Mouse (Mus musculus): ENCODE measurements around the gene Cux1.
A peak's percentile ranks its signal among the peaks of the same experiment; 100 is the strongest.
"Not testable (repeated sequence)": the region's sequence is repeated elsewhere in the genome, so short reads cannot be mapped to it uniquely, and the experiment has no call there.

Cux1 gene

DNA sequence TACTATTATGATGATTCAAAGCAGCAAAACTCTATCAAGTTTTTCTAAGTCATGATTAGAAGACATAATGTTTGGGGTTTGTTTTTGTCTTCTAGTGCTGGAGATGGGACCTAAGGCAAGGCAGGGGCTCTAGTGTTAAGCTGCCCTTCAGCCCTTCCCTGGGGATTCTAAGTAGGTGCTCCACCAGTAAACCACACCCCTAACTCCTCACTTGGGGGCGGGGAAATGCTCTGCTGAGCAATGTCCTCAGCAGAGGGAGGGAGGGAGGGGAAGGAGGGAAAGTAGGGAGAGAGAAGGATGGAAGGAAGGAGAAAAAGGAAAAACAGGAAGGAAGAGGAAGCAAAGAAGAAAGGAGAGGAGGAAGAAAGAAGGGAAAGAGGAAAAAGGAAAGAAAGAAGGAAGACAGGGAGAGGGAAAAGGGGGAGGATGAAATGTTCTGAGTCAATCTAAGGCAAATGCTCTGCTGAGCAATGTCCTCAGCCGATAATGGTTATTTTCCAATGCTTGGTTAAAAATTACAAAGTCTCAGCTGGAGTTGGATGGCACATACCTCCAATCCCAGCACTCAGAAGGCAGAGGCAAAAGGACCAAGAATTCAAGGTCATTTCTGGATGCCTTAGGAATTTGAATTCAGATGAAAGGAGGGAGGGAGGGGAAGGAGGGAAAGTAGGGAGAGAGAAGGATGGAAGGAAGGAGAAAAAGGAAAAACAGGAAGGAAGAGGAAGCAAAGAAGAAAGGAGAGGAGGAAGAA, 96.1 kb downstream of the Cux1 start:
- not testable (repeated sequence) for DNase-seq (ENCODE audit: low read depth)

DNA sequence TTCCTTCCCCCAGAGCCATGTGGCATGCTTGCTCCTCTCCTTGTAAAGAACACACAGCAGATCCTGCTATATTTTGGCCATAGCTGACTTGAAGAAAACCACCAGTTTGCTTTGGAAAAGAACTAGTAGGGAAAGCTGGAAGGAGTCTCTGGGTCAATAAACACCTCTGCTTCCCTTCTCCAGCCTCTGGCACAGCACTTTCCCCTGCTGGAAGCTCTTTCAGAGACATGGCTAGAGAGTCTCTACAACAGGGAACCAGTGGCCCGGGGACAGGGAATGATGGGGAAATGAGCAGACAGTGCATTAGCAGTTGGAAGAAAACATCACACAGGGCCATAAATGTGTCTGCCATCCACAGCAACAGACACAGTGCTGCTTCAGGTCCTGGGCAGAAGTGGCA, 98.0 kb downstream of the Cux1 start:
- no peak for DNase-seq (ENCODE audit: low read depth)

DNA sequence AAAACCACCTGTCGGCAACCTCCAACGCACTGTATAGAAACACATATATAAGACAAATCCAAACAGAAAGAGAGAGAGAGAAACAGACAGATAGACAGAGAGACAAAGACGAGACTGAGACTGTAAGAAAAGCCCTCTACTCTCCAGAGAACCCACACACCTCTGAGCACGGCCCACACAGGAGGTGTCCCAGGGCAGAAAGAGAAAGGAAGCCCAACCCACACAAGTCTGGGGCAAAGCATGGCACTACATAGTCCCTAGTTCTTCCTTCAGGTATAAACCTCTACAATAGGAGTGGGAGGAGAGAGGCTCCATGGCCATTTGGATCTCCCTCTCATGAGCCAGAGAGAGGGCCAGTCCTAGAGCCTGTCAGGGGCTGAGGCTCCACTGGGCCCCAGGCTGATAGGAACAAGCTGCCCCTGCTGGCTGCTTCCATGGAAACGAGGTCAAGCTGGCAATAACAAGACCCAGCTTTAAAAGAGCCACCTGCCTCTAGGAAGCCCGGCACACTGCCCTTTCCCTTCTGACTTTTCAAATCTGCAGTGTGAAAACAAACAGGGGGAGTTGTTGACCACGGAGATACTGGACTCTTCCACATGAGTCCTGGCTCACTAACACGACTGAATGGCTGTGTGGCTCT, 99.8 kb downstream of the Cux1 start:
- DNase-seq (ENCODE audit: low read depth), result no peak

DNA sequence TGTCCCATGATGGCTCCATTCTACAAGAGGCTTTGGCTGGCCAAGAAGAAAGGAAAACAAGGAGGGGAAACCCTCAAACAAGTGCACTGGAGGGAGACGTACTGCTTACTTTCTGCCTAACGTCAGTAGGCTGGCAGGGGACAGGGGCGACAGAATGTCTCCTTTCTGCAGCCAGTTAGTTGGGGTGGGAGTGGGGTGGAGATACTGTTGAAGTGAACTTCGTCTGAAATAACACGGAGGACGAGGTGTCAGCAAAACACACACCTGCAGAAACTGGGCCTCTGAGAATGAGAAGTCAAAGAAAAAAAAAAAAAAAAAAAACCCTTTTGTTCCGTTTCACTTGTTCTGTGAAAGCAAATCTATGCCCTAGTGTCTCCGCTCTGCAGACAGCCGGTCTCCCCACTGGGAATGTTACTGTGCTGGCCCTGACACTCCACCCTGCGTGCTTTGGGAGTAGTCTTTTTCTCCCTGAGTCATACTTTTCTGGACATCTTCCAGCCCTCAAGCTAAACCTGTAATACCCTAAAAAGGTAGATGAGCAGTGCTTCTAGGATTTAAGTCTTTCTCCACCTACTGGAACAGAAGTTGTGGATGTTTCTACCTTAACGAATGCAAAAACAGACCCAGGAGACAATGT, 101.4 kb downstream of the Cux1 start:
- no peak for DNase-seq (ENCODE audit: low read depth)

DNA sequence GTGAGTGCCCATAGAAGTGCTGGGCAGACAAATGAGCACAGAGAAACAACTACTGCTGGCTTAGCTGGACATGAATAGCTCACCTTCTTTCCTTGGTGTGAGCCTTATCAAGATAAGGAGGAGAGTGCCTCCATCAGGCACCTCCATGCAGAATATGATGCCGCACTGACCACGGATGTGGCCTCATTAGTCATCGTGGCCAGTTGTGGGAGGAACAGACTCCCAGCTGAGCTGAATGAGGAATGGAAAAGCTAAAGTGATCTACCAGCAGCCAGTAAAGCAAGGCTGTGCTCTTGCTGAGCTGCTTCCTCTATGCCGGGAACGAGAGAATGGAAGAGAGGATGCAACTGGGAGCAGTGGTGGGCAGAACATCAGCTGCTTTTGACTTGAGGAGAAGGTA, 101.9 kb downstream of the Cux1 start:
- DNase-seq (ENCODE audit: low read depth), result no peak

DNA sequence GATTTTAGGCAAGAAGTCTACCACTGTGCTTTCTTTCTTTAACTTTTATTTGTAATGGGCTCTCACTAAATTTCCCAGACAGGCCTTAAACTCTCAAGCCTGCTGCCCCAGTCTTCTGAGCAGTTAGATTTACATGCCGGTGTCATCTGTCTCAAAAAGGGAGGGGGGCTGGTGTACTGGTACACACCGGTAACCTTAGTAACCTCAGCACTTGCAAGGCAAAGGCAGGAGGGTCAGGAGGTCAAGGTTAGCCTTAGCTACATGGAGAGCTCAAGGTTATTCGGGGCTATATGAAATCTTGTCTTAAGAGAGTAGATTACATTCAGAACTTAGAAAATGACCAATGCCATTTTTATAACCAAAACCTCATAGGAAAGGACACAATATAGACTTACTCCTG, 102.4 kb downstream of the Cux1 start:
- DNase-seq (ENCODE audit: low read depth), result no peak

DNA sequence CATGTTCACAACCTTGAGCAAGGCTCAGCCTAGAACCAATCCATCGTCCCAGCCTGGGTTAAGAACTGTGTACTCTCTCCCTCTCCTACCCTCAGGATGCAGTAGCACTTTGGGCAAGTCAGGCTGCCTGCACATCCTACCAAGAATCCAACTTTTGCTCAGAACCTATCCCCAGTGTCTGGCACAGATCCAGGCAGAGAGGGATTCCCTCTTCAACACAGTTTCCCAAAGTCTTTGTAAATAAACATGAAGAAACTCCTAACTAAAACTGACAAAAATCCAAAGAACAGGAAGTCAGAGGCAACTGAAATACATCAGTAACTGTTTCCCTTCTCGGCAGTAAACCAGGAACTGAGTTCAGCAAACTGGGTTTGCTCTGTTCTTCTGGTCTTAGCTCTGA, 103.2 kb downstream of the Cux1 start:
- no peak for DNase-seq (ENCODE audit: low read depth)

DNA sequence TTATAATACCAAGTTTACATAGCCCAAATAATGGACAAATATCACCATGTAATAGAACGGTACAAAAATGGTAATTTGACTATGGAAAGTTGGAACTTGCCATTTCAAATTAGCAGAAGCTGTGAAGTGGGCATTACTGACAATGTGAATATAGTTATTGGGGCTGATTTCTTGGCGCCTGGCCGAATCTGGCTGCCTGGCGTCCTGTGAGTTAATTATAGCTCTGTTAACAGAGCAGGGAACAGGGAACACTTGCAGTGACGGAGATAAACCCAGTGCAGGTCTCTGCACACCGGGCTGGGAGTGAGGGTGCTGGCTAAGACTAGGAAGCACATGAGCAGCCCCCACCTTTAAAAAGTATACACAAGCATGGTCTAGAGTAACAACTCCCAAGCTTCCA, 104.7 kb downstream of the Cux1 start:
- DNase-seq (ENCODE audit: low read depth), result no peak

DNA sequence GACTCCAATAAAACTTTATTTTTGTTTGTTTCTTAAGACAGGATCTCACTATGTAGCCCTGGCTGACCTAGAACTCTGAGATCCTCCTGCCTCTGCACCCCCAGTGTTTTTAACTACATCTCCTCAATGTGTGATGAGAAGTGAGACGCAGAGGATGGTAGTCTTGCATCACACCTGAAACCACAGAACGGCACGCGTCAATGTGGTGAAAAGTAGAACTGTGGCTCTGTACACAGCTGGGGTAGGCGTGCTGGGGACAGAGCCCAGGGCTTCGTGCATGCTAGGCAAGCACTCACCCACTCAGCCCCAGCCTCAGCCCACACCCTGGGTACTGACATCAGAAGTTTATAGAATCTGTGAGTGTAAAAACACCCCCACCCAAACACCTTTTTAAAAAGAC, 107.4 kb downstream of the Cux1 start:
- DNase-seq (ENCODE audit: low read depth), result no peak

DNA sequence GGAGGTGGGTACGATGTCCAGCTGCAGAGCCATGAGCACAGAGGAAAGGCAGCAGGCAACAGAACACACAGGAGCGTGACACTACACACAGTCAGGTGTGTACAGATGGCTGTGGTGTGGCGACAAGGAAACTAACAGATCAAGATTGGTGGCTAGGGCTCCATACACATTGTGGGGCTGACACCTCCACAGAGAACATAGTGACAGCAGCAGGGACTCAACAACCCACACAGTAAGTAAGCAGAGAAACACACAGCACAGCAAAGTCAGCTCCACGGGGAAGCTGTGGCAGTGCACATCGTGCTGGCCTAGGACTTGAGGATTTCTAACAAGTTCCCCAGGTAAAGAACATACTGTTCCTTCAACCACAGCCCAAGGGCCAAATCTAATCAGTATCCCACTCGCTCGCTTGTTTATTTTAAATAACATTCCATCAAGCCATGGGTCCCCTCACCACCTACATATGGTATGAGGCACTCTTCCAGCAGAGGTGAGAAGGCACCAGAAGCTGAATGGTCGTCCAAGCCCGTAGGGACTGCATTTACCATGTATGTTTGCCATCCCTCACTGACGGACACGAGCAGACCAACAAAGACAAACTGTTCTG, 108.3 kb downstream of the Cux1 start:
- DNase-seq (ENCODE audit: low read depth), result no peak

DNA sequence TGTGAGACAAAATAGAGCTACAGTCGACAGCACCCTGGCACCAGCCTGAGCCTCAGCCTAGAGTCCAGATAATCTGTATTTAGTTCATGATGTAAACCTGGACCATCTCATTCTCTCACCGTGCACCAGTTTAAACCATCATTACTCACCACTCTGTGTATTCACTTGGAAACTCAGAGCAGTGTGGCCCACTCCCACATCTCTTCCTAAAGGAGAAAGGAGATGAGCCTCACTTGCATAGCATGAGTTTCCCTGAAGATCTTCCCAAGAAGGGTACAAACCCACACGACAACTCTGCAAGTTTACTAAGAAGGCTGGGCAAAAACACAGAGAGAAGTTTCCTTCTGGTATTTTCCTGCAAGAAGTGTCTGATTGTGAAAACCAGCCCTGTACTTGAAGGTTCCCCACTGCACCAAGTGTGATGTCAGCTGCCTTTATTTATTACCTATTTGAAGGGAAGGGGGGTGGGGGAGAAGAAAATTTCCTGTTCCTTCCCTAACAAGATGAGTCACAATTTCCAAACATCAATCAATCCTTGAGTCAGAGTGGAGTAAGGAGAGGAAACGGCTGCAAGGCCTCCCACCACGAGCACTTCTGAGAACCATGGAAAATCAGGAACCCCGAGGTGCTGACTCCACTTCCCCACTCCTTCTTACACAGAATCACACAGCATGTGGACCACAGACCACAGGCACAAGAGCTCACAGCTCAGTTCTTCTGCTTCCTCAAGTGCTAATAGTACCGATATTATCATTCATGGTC, 109.0 kb downstream of the Cux1 start:
- DNase-seq (ENCODE audit: low read depth), result peak; percentile 70

DNA sequence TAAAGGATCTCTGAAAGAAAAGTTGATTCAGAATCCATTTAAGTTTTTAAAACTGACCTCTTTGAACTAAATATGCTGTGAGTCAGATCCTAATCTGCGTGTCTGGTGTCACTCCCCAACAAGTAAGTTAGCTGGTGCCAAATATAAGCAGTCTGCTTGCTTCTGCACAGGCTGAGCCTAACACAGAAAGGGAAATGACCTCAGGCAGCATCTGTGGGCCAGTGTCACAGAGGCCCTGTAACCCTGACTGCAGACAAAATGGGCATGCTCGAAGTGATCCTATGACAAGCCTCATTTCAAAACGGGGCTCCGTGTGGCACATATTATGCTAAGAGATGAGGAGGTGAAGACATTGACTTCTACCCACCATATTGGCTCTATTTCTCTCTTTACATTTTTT, 110.9 kb downstream of the Cux1 start:
- no peak for DNase-seq (ENCODE audit: low read depth)

DNA sequence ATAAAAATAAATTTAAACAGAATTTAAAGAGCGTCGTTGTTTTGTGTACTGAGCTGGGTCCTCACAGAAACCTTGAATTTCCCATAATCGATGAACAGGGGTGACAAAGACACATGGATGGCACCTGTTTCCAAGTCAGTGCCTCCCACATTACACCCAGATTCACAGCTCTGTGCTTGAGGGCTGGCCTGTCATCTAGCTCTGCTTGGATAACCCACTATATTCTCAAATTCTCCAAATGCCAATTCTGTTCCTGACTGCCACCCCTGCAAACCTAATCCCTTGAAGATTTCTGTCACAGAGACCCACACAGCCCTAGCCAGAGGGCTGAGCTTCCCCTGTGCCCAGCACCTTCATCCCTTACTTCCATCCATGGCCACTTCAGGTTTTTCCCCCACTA, 114.6 kb downstream of the Cux1 start:
- DNase-seq (ENCODE audit: low read depth), result no peak

DNA sequence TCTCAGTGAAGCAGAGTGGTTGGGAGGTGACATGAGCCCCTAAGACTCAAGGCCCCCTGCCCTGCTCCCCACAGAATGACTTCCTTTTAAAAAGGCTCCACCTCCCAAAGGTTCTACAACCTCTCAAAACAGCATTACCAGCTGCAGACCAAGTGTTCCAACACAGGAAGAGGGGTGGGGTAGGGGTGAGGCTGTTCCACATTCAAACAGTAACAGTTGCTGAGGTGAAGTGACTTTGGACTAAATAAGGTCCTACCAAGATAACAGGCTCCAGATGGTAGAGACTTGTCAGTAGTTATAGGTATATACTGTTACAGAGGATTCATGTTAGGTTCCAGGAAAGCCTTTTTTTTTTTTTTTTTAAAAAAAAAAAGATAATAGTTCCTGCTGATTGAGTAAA, 117.5 kb downstream of the Cux1 start:
- no peak for DNase-seq (ENCODE audit: low read depth)

DNA sequence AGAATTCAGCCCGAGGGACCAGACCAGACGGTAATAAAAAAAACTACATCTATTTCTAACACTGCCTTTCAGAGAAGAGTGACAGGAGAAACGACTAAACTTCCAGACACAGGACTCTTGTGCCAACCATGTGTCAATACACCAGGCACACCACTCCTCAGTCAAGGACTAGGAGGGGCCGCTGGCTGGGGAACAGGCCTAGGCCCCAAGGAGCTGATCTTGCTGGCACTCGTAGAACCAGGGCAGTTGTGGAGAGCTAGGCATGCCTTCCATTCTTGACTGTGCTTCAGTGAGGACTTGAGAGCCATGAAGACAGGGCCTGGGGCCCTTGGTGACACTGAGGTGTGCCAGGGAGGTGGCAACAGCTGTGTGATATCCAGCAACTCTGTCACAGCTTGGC, 121.3 kb downstream of the Cux1 start:
- DNase-seq (ENCODE audit: low read depth), result no peak

DNA sequence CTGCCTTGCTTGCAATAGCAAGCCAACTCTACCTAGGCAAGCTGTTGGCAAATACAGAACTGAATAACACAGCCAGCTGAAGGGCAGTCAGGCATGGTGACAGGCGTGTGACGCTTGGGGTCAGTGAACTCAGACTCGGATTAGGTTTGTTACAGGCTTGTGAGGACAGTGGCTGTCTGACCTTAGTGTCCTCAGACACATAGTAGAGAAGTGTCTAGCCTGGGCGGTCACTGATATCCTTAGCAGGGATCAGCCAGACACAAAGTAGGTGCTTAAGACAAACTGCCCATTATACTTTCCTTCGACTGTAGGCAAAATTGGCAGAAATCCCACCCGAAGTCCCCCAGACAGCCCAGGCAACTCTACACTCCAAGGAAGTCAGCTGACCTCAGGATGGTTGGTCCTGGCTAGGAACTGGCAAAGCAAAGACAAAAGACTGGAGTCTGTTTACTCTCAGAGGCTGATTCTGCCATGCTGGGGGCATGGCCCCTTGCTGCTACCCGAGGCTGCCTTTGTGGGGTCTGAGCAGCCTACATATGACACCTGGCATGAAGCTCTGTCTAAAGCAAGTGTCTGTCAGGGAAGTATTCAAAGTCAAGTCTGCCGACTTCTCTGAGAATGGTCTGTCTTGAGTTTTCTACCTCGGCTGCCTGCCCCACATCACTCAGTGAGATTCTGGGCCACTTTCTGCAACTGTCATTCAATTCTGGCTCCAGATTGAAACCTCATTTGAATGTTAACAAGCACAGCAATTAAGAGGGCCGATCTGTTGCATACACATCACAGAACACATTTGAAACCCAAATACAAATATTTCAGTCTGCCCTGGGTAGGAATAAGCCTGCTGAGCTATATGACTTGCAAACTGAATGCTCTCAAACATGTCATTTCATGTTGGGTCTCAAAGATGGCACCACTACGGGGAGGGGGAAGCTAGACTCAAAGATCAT, 124.8 kb downstream of the Cux1 start:
- DNase-seq (ENCODE audit: low read depth), result no peak

DNA sequence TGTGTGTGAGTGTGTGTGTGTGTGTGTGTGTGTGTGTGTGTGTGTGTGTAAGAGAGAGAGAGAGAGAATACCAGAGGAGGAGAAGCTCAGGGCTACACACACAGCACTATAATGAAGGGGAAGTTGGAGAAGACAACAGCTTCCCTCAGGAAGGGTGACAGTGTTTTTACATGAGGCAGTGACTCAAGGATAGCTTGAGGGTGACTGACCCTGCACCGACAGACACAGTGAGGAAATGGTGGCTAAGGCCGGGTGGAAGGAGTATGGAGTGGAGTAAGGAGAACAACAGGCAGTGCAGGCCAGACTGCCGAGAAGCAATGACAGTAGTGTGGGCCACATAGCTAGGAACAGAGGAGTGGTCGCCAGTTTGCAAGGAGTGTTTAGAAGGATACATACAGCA, 137.6 kb downstream of the Cux1 start:
- DNase-seq (ENCODE audit: low read depth), result no peak

DNA sequence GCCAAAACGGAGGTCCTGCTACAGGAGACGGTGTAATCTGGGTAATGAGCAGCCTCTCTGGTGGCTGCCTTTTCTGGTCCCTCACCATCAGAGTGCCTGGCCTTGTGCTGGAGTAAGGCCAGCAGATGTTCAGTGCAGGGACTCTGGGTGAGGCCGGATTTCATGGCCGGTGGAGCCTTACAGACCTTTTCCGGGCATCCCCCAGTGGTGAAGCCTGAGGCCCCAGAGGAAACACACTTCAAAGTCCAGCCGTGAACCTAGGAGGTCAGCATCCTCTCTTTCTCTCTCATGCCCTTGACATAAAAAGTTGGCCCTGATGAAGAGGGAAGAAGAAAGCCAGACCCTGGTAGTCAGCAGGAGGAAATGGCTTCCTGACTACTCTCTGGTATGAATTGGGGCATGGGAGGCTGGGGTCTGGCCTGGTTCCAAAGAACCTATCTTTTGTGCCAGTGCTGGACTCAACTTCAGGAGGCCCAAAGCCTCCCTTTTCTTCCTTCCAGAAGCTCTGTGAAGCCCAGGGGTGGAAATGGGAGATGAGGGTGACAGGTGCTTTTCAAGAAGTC, 138.7 kb downstream of the Cux1 start:
- no peak for DNase-seq (ENCODE audit: low read depth)

DNA sequence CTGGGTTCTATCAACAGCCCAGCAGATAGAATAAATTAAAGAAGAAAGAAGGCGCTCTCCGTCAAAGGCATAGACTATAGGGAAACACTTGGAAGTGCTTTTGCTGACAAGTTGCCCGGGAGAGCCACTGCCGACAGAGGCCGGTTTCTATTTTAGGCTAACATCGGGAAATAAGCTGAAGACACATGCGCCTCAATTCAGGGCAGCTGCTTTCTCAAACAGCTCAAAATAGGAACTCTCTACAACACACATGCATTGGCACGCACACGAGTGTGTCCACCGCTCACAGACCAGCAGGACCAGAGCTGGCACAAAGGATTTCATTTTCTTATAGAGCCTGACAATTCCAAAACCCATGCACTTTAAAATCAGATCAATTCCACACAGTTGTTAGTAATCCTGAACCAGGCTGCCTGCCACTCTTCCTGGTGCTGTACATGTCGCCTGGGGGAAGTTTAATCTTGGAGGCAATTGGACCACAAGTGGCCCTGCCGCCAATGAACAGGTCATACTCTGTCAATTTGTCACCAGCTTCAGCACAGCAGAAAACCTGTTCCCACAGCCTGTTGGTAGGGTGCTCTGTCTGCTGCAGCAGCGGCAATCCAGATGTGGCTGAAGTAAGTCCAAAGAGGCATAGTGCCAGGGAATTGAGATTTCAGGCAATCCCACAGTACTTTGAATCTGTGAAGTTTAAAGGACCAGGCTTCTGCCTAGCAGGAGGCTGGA, 139.4 kb downstream of the Cux1 start:
- no peak for DNase-seq (ENCODE audit: low read depth)

DNA sequence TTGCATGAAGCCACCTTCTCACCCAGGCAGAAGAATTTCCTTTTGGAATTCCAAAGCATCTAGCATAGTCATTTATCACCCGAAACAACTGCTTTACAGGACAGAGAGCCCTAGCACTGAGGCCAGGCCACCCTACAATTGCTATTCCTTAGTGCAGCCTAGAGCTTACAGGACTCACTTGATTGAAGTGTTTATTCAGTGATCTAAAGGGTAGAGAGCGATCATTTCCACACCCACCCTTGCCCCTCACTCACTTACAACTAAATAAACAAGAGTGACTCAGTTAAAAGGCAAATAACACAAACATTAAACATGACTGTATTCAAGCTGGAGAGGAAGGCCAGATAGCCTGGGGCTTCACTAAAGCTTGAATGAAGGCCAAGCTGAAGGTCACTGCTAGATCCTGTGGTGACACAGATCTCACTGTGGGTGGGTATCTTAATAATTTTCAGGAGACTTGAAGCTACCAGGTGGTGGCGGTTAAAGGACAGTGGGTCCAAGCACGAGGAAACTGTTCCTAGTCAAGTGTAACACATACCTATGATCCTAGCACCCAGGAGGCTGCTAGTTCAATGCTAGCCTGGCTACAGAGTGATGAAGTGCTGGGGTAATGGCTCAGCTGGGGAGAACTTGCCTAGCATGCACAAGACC, 140.0 kb downstream of the Cux1 start:
- no peak for DNase-seq (ENCODE audit: low read depth)
